Mouse (Mus musculus) gastrocnemius, postnatal 14 days (tissue): ENCODE results near the gene Azgp1. TPM values are rescaled to one million over a fixed set of nuclear protein-coding genes. Genes with fewer than 3 reads are reported as not detected.
"Not testable (repeated sequence)": the region's sequence is repeated elsewhere in the genome, so short reads cannot be mapped to it uniquely, and the experiment has no call there.

Experiments
- DNase-seq: peaks from one replicate; pipeline ENCODE4 v3.0.0; 2021; ENCODE audit warnings: mixed read lengths
- intact Hi-C: fragments of 180-260 bp; cut with DNase I; formaldehyde crosslinking; loops from one replicate; pipeline ENCODE4 v1.15.1; 2025; ENCODE audit warnings: low total_unique reads
- long read RNA-seq, 2 experiments: library from polyadenylated mRNA; stranded (forward); transcript quantifications; one replicate each; pipeline ENCODE4 v2.0.0; 2021
- total RNA-seq, 2 experiments: library from RNA; stranded (reverse); gene quantifications; 2 replicates each; pipeline ENCODE4 v1.2.3; 2021

Gene Azgp1
- not detected for total RNA-seq
- long read RNA-seq, experiment 1, result 0 reads
- long read RNA-seq, experiment 2, result 0 reads

GRCm38 (mm10) chr5:137981300-137981699, at the start of gene Azgp1:
Gene Azgp1, plus strand, starts transcription at chr5:137981520.
- no peak for DNase-seq
- intact Hi-C loops, result no loop called here

DNA sequence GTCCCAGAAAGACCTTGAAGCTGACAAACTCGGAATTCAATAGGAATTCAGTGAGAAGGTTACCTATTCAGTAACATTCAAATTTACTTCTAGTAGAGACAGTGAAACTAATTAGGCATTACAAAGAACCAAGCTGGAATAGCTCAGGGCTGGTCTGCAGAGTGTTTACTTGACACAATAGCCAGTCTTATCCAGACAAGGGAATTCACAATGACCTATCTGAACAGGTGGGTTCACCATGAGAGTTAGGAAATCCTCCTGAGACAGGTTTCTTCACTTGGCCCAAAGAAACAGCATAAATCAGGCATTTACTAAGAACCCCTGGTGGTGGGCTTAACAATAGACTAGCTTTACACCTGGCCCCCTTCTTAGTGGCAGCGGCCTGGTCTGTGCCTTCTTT, 47.4 kb upstream of the Azgp1 start:
- DNase-seq, intact Hi-C loops: not testable (repeated sequence)

GRCm38 (mm10) chr5:137936486-137936885, 44.8 kb upstream of the Azgp1 start:
- intact Hi-C loops, result no loop called here
- no peak for DNase-seq

GRCm38 (mm10) chr5:137937238-137937637, 44.1 kb upstream of the Azgp1 start:
- intact Hi-C loops, result no loop called here
- no peak for DNase-seq

DNA sequence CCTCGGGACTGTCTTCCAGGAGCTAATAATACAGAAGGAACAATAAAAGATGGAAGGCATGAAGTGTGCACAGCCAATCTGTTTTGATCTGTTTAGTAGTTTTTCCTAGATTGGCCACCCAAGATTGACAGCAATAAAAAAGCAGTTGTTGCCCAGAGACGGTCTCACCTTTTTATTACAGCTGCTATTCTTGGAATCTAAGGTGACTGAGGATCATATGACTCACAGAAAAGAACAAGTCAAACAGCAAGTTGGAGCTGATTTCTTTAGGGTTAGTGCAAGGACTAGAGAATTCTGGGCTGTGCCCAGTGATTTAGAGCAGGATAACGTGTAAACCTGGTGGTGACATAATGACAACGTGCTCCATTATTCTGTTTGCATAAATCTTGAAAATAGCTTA, 40.4 kb upstream of the Azgp1 start:
- no peak for DNase-seq
- intact Hi-C loops, result no loop called here

- intact Hi-C loops, result no loop called here
- DNase-seq, result no peak
Observed at GRCm38 (mm10) chr5:137943133-137943532, 38.2 kb upstream of the Azgp1 start.

GRCm38 (mm10) chr5:137947303-137947702, 34.0 kb upstream of the Azgp1 start:
- intact Hi-C loops, result no loop called here
- DNase-seq, result no peak

GRCm38 (mm10) chr5:137951218-137951617, 30.1 kb upstream of the Azgp1 start:
- DNase-seq, result peak; percentile 6
- intact Hi-C loops, result no loop called here

- intact Hi-C loops, result no loop called here
- DNase-seq, result no peak
Observed at GRCm38 (mm10) chr5:137956404-137956803, 24.9 kb upstream of the Azgp1 start.

GRCm38 (mm10) chr5:137962945-137963344, 18.4 kb upstream of the Azgp1 start, which contains the start of gene Gjc3:
Gene Gjc3, minus strand, starts transcription at chr5:137963098.
- DNase-seq, result no peak
- intact Hi-C loops, result no loop called here

DNA sequence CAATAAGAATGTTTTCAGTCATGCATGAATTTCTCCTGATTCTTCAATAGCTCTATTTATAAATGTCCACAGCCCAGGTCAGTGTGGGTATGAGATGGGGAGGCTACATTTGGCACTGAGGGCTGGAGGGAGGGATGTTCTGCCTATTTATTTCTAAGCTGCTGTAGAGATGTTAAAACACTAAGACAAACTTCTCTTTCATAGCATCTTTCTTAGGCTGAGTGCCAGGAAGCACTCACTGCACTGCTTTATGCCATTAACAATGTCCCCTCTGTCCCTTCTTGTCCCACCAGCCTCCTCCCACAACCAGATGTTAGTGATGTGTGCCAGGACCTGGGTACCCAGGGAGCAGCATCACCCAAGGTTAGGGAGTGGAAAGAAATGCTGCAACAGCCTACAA, 14.8 kb upstream of the Azgp1 start:
- intact Hi-C loops, result no loop called here
- DNase-seq, result no peak

- intact Hi-C loops, result no loop called here
Observed at GRCm38 (mm10) chr5:137973161-137973560, 8.2 kb upstream of the Azgp1 start.

DNA sequence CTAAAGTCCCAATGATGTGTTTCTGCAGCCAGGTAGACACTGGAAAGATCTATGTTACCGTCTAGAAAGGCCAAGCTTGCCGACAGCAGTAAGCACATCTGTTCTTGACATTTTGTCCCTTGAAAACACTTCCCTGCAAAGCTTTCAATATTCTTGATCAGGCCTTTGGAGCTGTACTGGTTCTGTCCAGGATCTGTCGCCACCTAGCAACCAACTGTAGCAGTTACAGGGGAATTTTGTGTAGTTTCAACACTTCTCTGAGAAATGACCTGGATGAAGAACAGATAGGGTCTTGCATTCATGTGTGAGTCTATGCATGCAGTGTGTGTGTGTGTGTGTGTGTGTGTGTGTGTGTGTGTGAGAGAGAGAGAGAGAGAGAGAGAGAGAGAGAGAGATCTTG, 7.6 kb upstream of the Azgp1 start:
- no peak for DNase-seq
- intact Hi-C loops, result no loop called here

More at GRCm38 (mm10) chr5:137973161-137973560, 8.2 kb upstream of the Azgp1 start:
- no peak for DNase-seq

DNA sequence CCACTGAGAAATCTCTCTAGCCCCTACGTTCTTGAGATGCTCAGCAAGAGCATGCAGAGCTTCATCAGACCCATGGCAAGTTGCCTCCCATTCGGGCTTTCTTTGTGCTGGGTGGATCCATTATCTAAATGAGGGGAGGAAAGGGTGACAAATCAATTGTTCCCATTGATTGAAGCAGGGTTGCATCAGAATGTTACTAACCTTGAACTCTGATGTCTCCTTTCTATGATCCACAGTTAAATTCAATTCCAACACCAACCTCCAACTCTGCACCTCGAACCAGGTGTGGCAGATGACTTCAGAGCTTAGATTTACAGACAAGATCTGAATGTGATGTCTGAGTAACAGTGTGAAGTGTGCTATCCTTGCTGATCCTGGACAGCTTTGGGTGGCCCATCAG, 6.6 kb upstream of the Azgp1 start:
- intact Hi-C loops, result no loop called here
- no peak for DNase-seq

DNA sequence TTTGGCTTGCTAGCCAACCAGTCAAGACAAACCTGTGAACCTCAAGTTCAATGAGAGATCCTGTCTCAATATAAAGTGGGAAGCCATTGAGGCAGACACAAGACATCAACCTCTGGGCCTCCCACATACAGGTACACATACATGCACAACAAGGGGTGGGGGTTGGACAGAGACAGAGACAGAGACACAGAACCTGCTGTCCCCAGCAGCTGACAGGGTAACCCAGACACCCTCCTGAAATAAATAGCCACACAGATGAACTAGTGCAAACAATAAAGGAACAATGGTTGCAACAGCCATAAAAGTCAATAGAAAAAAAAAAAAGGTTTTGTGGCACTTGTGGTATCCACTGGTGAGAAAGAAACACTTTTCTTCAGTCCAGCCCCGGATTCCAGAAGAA, 5.9 kb upstream of the Azgp1 start:
- no peak for DNase-seq
- intact Hi-C loops, result no loop called here

DNA sequence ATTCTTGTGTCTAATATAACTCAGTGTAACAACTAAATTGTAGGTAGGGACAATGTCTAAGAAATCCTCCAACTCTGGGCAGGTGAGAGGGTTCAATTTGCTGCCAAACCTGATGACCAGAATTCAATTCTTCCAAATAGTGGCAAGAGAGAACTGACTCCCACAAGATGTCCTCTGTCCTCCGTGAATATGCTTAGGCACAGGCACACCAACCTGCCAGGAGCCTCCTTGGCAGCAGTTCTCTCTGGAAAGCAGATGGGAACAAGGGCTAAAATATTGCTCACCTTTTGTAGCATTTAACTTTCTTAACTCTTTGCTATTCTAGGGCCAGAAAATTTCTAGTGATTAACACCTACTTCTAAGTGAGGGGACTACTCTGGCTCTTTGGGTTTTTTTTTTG, 4.0 kb upstream of the Azgp1 start:
- no peak for DNase-seq
- intact Hi-C loops, result no loop called here

DNA sequence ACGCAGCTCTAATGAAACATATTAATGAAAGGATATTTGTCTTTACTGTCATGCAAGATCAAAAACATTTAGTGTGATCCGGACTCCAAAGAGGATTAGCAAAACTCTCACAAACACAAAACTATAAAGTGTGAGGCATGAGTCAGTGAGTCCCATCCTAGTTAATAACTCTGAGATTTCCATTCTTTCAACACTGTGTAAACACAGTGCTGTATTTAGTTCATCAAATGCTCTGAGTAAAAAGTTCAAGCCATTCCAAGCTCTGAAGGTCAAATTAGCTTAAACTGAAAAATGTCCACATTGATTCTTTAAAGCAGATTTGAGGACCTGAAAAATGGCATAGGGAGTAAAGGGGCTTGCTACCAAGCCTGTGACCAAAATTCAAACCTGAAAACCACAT, 2.2 kb upstream of the Azgp1 start:
- DNase-seq, result no peak
- intact Hi-C loops, result no loop called here

DNA sequence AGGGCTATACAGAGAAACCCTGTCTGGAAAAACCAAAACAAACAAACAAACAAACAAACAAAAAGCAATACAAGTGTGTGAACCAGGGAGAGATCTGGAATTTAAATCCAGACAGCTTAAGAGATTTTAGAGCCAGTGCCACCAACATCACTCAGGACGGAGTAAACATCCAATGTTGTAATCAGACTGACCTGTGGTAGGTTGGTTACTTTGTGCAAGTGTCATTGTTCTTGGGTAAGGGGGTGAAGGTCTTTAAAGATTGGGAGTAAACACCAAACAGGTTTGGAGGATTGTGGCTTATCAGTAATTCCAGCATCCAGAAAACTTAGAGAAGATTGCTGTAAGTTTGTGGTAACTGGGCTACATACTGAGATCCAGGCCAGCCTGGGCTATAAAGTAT, 5.0 kb downstream of the Azgp1 start:
- intact Hi-C loops, result no loop called here
- DNase-seq, result no peak

DNA sequence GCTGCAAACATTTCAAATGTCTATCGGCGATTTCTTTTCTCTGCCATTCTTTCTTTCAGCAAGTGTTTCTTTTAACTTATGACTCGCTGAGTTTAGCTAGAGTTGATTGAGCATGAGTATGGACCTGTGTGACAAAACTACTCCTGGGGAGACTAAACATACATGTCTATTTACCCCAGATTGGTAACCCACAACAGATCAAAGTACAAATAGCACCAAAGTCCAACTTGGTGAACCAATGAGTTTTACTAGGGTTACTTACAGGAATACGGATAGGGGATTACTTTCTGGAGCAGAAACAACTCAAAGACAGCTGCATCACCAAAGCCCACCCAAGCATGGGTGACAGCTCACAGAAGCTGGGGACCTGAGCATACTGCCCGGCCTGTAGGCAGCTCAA, 28.1 kb downstream of the Azgp1 start:
- intact Hi-C loops, result no loop called here
- DNase-seq, result no peak

DNA sequence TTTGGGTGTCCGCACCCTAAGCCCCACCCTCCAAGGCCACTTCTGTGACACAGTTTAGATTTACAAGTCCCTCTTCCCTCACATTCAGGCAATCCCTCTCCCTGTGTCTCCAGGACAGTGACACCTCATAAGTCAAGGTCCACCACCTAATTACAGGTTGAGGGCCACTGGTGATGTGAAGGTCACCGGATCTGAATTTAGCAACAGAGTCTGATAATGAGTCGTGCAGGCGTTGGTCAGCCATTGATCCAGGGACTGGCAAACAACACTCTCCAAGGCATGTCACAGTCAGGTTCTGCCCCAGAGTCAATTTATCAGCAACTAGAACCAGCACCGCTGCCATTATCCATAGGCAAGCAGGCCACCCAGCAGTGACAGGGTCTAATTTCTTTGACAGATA, 31.1 kb downstream of the Azgp1 start:
- intact Hi-C loops, result no loop called here

GRCm38 (mm10) chr5:138016530-138016929, 35.2 kb downstream of the Azgp1 start:
- intact Hi-C loops, result no loop called here

More for the DNA sequence above, 31.1 kb downstream of the Azgp1 start:
- no peak for DNase-seq

DNA sequence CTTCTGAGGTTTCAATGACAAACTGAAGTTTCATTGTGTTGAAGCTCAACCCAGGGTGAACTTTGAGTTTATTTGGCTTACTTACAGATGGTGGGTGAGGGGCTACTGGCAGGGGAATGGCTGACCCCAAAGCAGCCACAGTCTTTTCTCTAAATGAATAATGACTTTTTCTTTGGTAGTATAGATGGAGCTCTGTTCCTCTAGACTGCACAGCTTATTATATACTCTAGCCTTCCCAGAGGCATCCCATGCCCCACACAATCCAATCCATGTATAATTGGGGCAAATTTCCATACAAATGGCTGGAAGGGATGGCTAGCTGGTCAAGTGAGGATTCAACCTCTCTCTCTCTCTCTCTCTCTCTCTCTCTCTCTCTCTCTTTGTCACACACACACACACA, 35.7 kb downstream of the Azgp1 start:
- intact Hi-C loops, result no loop called here
- no peak for DNase-seq

More at GRCm38 (mm10) chr5:138016530-138016929, 35.2 kb downstream of the Azgp1 start:
- DNase-seq, result no peak
